Mouse (Mus musculus) spleen, adult 2 months (tissue): ENCODE measurements at regions not wholly inside any gene's neighbourhood (a gene's known extent, or its start where the extent isn't known, plus 50 kb on each side); places are given as distances from the start of the nearest gene placed in this dataset.

Experiments used
- CTCF ChIP-seq: fragments of 200-500 bp; IDR thresholded peaks from 2 replicates; pipeline ENCODE4 v1.5.1; 2011; ENCODE audit warnings: mild to moderate bottlenecking, inconsistent platforms; ENCODE audit not compliant: insufficient read depth, insufficient read length, insufficient replicate concordance; ENCODE audit errors: extremely low read depth
- POLR2A ChIP-seq: fragments of 200-500 bp; IDR thresholded peaks from 2 replicates; pipeline ENCODE4 v1.6.1; 2011; ENCODE audit warnings: low read depth, low read length, inconsistent platforms

- TF ChIP-seq POLR2A (no peak), CTCF (no peak)
Observed at GRCm38 (mm10) chr13:107177595-107177994, 155.7 kb upstream of the Kif2a start.
